10 mouse cellular contexts compared by ENCODE assay signal in genomic region chr5:149319874-149320323, GRCm38 (mm10). TPM values are rescaled to one million over a fixed set of nuclear protein-coding genes. Genes with fewer than 3 reads are reported as not detected.
A peak's percentile ranks its signal among the peaks of the same experiment; 100 is the strongest.
DNase-seq lines count a peak whose midpoint lies in the region; ATAC-seq and TF ChIP-seq lines count a peak whose summit lies in the region.
"Had no signal": no experiment of that assay in that cellular context is flagged by ENCODE, and none has a peak within 500 bp of the region (broad histone marks: within the 10 kb centered on the region; RNA-seq: fewer than 3 reads in every experiment).

No protein-coding gene starts in this region.

- no peak for DNase-seq in left cerebral cortex, adult 2 months (ENCODE audit: extremely low spot score in 1 of 2, low spot score in 2 of 2)
- DNase-seq in left cerebral cortex, postnatal 25 days (ENCODE audit: low spot score in 2 of 2): no peak
- peak; percentile 64 for DNase-seq in limb, embryonic 11.5 days (ENCODE audit: low spot score)
- no peak for DNase-seq in thymus, postnatal 10 days (ENCODE audit: low spot score in 2 of 2)
- no peak for DNase-seq in left cerebral cortex, adult 8-10 months (ENCODE audit: low spot score in 2 of 2)
- no peak for DNase-seq in ovary, postnatal 10 days (ENCODE audit: low spot score)
- DNase-seq: cerebellum, adult 11 months had no signal

- no peak for ATAC-seq in forebrain, embryonic 13.5 days
- peak; percentile 1; the same call in 1 of the 2 replicates for ATAC-seq in limb, embryonic 11.5 days (ENCODE audit: insufficient number of reproducible peaks, low FRiP score, low TSS enrichment, low read depth)
- ATAC-seq in neural tube, embryonic 14.5 days (ENCODE audit: low read depth): no peak

- 34% methylated on average over 9 of the region's 9 CpGs for WGBS in forebrain, embryonic 13.5 days
- 7% methylated on average over 9 of the region's 9 CpGs for WGBS in limb, embryonic 11.5 days
- 18% methylated on average over 9 of the region's 9 CpGs for WGBS in neural tube, embryonic 14.5 days

- TF ChIP-seq CTCF in left cerebral cortex, adult 2 months (IDR thresholded peaks at IDR 0.05): no peak

- peak overlapping the region; percentile 81 for H3K27ac ChIP-seq in left cerebral cortex, adult 2 months
- peak overlapping the region; percentile 93 for H3K27ac ChIP-seq in forebrain, embryonic 13.5 days
- H3K27ac ChIP-seq in limb, embryonic 11.5 days (replicated peaks; ENCODE audit: low read depth, low read length): peak overlapping the region; percentile 96
- H3K27ac ChIP-seq in neural tube, embryonic 14.5 days (ENCODE audit: low read depth, low read length): peak overlapping the region; percentile 90

- H3K9me3 ChIP-seq in forebrain, embryonic 13.5 days (replicated peaks): 0 out of 2 replicates have a peak, but pooled peaks cover 3% of the 10 kb centered on the region
- no peaks in the 10 kb centered on the region for H3K9me3 ChIP-seq in limb, embryonic 11.5 days (ENCODE audit: control insufficient read depth, low read length)
- no peaks in the 10 kb centered on the region for H3K9me3 ChIP-seq in neural tube, embryonic 14.5 days (ENCODE audit: control insufficient read depth, low read length)

- no peak overlapping the region for H3K9ac ChIP-seq in forebrain, embryonic 13.5 days
- peak overlapping the region; percentile 22 for H3K9ac ChIP-seq in limb, embryonic 11.5 days (ENCODE audit: low read length)
- 0 out of 2 replicates have a peak overlapping the region, but pooled peaks have one; percentile 25 for H3K9ac ChIP-seq in neural tube, embryonic 14.5 days (replicated peaks; ENCODE audit: low read depth, low read length)

- H3K4me1 ChIP-seq in forebrain, embryonic 13.5 days: peaks cover 49% of the 10 kb centered on the region
- H3K4me1 ChIP-seq in limb, embryonic 11.5 days (ENCODE audit: control insufficient read depth, insufficient read depth, low read length): peaks cover 35% of the 10 kb centered on the region
- peaks cover 21% of the 10 kb centered on the region for H3K4me1 ChIP-seq in neural tube, embryonic 14.5 days (ENCODE audit: control insufficient read depth, insufficient read depth, low read length)

- intact Hi-C loops in left cerebral cortex, adult 2 months (cut with DNase I): no loop called here
- intact Hi-C loops in left cerebral cortex, postnatal 25 days (cut with DNase I): no loop called here

- no peaks in the 10 kb centered on the region for H3K27me3 ChIP-seq in forebrain, embryonic 13.5 days
- H3K27me3 ChIP-seq in limb, embryonic 11.5 days (ENCODE audit: control insufficient read depth, insufficient read depth, low read length): no peaks in the 10 kb centered on the region
- no peaks in the 10 kb centered on the region for H3K27me3 ChIP-seq in neural tube, embryonic 14.5 days (ENCODE audit: control insufficient read depth, insufficient read depth, low read length)
- H3K27me3 ChIP-seq: Patski had no signal

- no peaks in the 10 kb centered on the region for H3K36me3 ChIP-seq in forebrain, embryonic 13.5 days (ENCODE audit: poor library complexity, severe bottlenecking)
- H3K36me3 ChIP-seq in limb, embryonic 11.5 days (ENCODE audit: control insufficient read depth, insufficient read depth, low read length): no peaks in the 10 kb centered on the region
- no peaks in the 10 kb centered on the region for H3K36me3 ChIP-seq in neural tube, embryonic 14.5 days (ENCODE audit: control insufficient read depth, insufficient read depth, low read length)

- H3K4me2 ChIP-seq in forebrain, embryonic 13.5 days: peak overlapping the region; percentile 54
- H3K4me2 ChIP-seq in limb, embryonic 11.5 days (ENCODE audit: low read depth, severe bottlenecking): peak overlapping the region; percentile 26
- H3K4me2 ChIP-seq in neural tube, embryonic 14.5 days (ENCODE audit: low read depth, low read length): peak overlapping the region; percentile 38; the same call in 1 of the 2 replicates

- H3K4me3 ChIP-seq in left cerebral cortex, adult 2 months: no peak overlapping the region
- H3K4me3 ChIP-seq in forebrain, embryonic 13.5 days: peak overlapping the region; percentile 15; the same call in 1 of the 2 replicates
- H3K4me3 ChIP-seq in limb, embryonic 11.5 days (ENCODE audit: low read depth, low read length): no peak overlapping the region
- H3K4me3 ChIP-seq in neural tube, embryonic 14.5 days (ENCODE audit: low read depth, low read length): no peak overlapping the region

RNA-seq across cellular contexts. Expression of gene Alox5ap, which starts 55.3 kb away (rescaled TPM):
- total RNA-seq in left cerebral cortex, adult 2 months (2021): 10 to 100 TPM; 10.0 to 12.2 TPM
- total RNA-seq in left cerebral cortex, postnatal 25 days (2021): 10 to 100 TPM in 1 of 2 experiments, 1 to 10 TPM in 1; 6.5 to 13.3 TPM
- polyA plus RNA-seq in forebrain, embryonic 13.5 days (2015; fragmentation: Nextera tagmentation; extraction: Ambion mirVana): 5.2 and 7.5 TPM in 2 replicates
- 10.6 and 11.3 TPM in 2 replicates for polyA plus RNA-seq in limb, embryonic 11.5 days (2014; fragmentation: Nextera tagmentation; extraction: Ambion mirVana)
- 11.0 and 13.3 TPM in 2 replicates for polyA plus RNA-seq in neural tube, embryonic 14.5 days (2014; fragmentation: Nextera tagmentation; extraction: Ambion mirVana)
- total RNA-seq in left cerebral cortex, adult 8-10 months (2022): 10 to 100 TPM in 3 of 4 experiments, 1 to 10 TPM in 1; 6.7 to 14.3 (median 11.2) TPM
